Mouse (Mus musculus): ENCODE measurements around the gene Foxn3. TPM values are rescaled to one million over a fixed set of nuclear protein-coding genes. Genes with fewer than 3 reads are reported as not detected.

Foxn3 gene
- total RNA-seq, 4 experiments from 2014 or later: 57.4 to 62.5 (median 60.3) TPM

- DNase-seq (ENCODE audit: low spot score in 2 of 2): no peak
These were observed 96.0 kb downstream of the Foxn3 start for GRCm38 (mm10) chr12:99467256-99467883.

- no peak for DNase-seq (ENCODE audit: low spot score in 2 of 2)
These were observed 97.0 kb downstream of the Foxn3 start for GRCm38 (mm10) chr12:99466426-99466825.

- no peak for DNase-seq (ENCODE audit: low spot score in 2 of 2)
These were observed 99.1 kb downstream of the Foxn3 start for GRCm38 (mm10) chr12:99464291-99464690.

DNA sequence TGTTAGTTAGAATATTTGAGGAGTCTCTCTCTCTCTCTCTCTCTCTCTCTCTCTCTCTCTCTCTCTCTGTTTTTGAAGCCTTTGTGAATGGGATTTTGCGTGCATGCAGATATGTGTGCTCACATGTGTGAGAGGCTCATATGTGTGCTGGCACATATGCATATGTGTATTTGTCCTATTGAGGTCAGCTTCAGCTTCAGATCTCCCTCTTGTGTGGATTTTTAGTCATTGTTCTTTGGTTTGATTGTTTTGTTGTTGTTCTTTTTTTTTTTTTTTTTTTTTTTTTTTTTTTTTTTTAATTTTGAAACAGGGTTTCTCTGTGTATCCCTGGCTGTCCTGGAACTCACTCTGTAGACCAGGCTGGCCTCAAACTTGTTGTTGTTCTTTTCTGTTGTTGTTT, 100.5 kb downstream of the Foxn3 start:
- DNase-seq (ENCODE audit: low spot score in 2 of 2): no peak

- no peak for DNase-seq (ENCODE audit: low spot score in 2 of 2)
These were observed 101.1 kb downstream of the Foxn3 start for GRCm38 (mm10) chr12:99462302-99462701.

GRCm38 (mm10) chr12:99457521-99458205, 105.7 kb downstream of the Foxn3 start:
- no peak for DNase-seq (ENCODE audit: low spot score in 2 of 2)

- DNase-seq (ENCODE audit: low spot score in 2 of 2): no peak
These were observed 107.8 kb downstream of the Foxn3 start for GRCm38 (mm10) chr12:99455580-99455979.

GRCm38 (mm10) chr12:99454394-99454793, 109.0 kb downstream of the Foxn3 start:
- no peak for DNase-seq (ENCODE audit: low spot score in 2 of 2)

DNA sequence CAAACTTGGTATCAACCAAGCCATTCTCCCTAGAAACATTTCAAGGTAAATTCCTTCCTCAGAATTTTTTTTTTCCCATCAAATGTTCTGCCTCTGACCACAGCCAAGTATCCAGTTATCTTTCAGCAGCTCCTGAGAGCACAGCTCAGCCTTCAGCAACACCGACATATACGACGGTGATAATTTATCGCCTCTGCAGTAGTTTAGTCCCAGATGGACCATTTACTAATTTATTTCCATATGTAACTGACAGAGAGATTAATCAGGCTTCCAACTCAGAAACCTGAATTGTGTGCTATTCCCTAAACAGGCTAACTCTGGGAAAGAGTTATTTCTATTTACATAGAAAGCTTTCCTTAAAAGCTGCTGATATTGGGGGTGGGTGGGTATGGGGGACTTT, 109.6 kb downstream of the Foxn3 start:
- DNase-seq (ENCODE audit: low spot score in 2 of 2): no peak

DNA sequence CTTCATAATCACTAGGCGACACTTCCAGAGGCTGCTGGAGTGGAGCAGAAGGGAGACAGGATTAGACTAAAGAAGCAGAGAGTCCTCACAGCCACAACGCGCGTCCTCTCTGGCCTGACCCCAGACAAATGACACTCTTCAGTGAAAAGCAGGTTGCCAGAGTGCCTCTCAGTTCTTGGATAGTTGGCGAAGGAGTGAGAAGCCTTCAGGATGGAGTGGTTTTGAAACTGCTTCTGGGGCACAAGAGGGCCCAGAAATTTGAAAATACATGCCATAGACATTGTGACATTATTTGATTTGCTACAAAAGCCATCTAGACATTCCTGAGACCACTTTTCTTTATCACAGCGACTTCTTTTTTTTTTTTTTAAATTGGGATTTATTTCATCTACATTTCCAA, 113.3 kb downstream of the Foxn3 start:
- no peak for DNase-seq (ENCODE audit: low spot score in 2 of 2)

GRCm38 (mm10) chr12:99447791-99448190, 115.6 kb downstream of the Foxn3 start:
- no peak for DNase-seq (ENCODE audit: low spot score in 2 of 2)

- DNase-seq (ENCODE audit: low spot score in 2 of 2): no peak
These were observed 118.2 kb downstream of the Foxn3 start for GRCm38 (mm10) chr12:99445018-99445674.

- no peak for DNase-seq (ENCODE audit: low spot score in 2 of 2)
These were observed 120.6 kb downstream of the Foxn3 start for GRCm38 (mm10) chr12:99442819-99443218.

DNA sequence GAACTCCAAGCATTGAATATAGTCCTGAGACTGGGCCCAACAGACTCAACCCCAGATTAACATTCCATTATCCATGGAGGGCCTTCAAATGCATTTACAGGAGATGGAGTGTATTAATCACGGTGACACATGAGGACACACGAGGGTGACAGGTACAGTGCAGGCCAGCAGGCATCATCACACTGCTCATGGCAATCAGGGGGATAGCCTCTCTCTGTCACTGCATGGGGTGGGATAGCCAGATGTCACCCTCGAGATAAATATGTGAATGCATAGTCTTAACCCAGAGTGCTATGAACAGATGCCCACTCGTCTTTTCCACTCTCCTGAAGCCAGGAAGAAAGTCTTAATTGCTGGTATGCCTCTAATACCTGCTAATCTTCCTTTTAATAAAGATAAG, 122.4 kb downstream of the Foxn3 start:
- no peak for DNase-seq (ENCODE audit: low spot score in 2 of 2)

- DNase-seq (ENCODE audit: low spot score in 2 of 2): no peak
These were observed 123.4 kb downstream of the Foxn3 start for GRCm38 (mm10) chr12:99440022-99440421.

DNA sequence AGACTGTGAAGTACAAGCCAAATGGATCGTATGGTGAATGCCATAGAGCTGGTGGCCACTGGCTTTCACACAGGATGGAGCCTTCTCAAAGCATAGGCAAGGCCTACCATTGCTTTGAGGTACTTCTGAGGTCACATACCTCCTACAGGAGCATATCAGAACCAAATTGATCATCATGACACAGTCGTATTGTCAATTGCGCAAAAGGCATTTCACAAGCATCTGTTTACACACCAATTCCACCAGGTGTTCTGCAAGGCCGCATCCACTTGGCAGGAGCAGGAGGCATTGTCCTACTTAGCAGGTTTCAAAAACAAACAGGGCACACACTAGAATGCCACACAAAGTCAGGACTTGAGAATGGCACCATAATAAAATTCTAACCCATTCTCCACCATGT, 128.2 kb downstream of the Foxn3 start:
- no peak for DNase-seq (ENCODE audit: low spot score in 2 of 2)

- DNase-seq (ENCODE audit: low spot score in 2 of 2): no peak
These were observed 130.0 kb downstream of the Foxn3 start for GRCm38 (mm10) chr12:99433402-99433801.

DNA sequence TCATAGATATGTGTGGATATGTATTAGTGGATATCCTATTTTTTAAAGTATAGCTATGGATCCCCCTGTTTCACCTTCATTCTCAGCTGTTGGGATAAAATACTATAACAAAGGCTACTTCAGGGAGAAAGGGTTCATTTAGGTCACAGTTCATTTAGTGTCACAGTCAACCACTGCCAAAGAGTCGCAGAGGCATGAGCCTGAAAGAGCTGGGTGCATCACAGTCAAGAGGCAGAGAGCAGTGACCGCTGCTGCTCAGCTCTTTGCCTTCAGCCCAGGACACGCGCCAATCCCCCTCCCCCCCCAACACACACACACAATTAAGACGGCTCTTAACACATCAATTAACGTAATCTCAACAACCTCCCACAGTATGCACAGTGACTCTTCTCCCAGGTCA, 131.8 kb downstream of the Foxn3 start:
- DNase-seq (ENCODE audit: low spot score in 2 of 2): no peak

DNA sequence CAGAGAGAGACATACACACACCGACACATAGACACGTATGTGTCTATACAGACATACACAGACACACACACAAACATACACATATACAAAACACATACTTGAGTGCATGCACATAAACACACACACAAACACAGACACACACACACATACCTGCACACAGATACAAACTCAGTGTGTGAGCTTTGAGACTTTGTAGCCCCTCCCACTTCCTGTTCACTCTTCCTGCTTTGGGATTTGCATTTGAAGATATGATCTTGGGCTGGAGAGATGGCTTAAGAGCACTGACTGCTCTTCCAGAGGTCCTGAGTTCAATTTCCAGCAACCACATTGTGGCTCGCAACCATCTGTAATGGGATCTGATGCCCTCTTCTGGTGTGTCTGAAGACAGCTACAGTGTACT, 132.4 kb downstream of the Foxn3 start:
- DNase-seq (ENCODE audit: low spot score in 2 of 2): no peak

DNA sequence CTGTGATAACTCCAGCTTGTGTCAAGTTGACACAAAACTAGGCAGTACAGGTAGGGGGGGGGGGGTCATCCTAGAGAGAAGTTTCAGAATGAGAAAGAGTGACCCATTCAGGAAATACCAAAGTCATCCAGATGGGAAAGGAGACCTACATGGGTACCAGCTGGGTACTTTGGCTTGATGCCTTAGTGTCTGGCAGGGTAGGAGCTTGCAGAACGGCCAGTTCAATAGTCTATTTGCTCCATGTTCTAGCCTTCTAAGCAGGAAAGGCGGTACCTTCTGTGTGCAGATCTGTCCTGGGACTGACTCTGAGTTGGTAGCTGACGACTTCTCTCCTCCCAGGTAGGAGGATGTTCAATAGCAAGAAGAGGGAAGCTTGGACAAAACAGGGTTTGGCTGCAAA, 134.3 kb downstream of the Foxn3 start:
- DNase-seq (ENCODE audit: low spot score in 2 of 2): no peak

DNA sequence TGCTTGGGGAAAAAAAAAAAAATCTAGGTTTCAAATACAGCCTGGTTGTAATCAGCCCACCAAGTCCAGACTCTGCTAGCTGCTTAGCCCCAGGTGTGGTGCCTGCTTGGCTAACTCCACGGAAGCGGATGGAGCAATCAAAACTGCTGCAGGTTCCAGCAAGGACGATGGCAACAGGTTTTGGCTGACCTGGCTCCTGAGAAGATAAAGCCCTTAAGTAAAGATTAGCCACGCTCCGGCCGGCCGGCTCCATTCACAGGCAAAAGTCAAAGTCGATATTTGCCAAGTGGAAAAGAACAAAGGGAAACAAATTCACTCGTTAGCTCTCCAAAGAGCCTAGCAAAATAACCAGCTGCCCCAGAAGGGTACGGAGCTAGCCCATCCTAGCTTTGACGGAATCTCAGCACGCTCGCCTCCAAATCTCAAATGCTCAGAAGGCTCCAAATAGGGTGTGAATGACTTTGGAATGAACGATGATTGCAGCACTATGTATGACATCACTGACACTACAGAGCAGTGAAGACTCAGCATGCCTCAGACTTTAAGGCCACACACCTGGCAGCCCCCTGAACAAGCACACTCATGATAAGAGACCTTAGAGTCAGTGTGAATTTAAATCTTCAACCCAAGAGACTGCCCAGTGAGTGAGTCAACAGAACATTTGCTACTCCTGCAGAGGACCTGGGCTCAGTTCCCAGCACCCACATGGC, 137.0 kb downstream of the Foxn3 start:
- DNase-seq (ENCODE audit: low spot score in 2 of 2): no peak

DNA sequence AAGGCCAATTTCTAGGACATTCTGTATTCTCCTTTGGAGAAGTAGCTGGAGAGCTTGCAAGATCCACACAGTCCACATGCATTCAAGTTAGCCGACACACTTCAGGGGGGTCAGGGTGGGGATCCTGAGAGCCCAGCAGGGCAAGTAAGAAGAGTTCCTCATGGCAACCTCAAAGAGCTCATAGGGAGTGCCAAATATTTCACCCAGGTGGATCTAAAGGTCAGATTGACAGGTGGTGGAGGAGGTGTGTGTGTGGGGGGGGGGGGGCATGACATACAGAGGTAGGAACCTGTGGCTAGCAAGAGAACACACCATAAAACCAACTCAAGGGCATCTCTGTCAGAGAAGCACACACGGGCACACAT, 144.0 kb downstream of the Foxn3 start:
- no peak for DNase-seq (ENCODE audit: low spot score in 2 of 2)
